Mouse (Mus musculus): ENCODE results near the gene OR5BS1P.

GRCm38 (mm10) chr15:98497631-98498030 is 27.9 kb downstream of the OR5BS1P start:
- TF ChIP-seq POLR2A (IDR thresholded peaks at IDR 0.05; ENCODE audit: low read depth, low read length) (no peak), CTCF (IDR thresholded peaks at IDR 0.05; ENCODE audit: borderline replicate concordance, insufficient read depth, low read length) (no peak)
